In genomic region chr11:98785772-98786281, GRCm38 (mm10) we compare ENCODE assay signal across 8 mouse cellular contexts. TPM values are rescaled to one million over a fixed set of nuclear protein-coding genes. Genes with fewer than 3 reads are reported as not detected.
A peak's percentile ranks its signal among the peaks of the same experiment; 100 is the strongest.
DNase-seq lines count a peak whose midpoint lies in the region; ATAC-seq and TF ChIP-seq lines count a peak whose summit lies in the region.

No protein-coding gene starts in this region.

- no peak for ATAC-seq in embryonic facial prominence, embryonic 14.5 days (ENCODE audit: low read depth)

- no peak overlapping the region for H3K4me3 ChIP-seq in embryonic facial prominence, embryonic 14.5 days (ENCODE audit: low read depth, low read length)
- H3K4me3 ChIP-seq in heart, embryonic 10.5 days = peak overlapping the region; percentile 39
- H3K4me3 ChIP-seq in liver, adult 2 months (ENCODE audit: insufficient read depth, low read depth, low read length) = peak overlapping the region; percentile 58

- H3K27me3 ChIP-seq in embryonic facial prominence, embryonic 14.5 days (replicated peaks; ENCODE audit: control insufficient read depth, insufficient read depth, low read length) = no peaks in the 10 kb centered on the region
- no peaks in the 10 kb centered on the region for H3K27me3 ChIP-seq in heart, embryonic 10.5 days (ENCODE audit: insufficient read depth, poor library complexity, severe bottlenecking)
- H3K27me3 ChIP-seq in liver, adult 2 months (ENCODE audit: control insufficient read depth, insufficient read depth, low read length) = no peaks in the 10 kb centered on the region

- TF ChIP-seq POLR2A in liver, adult 2 months (IDR thresholded peaks at IDR 0.05; ENCODE audit: extremely low read depth, insufficient read depth, low read length) = no peak; the same call in 1 of the 2 replicates

- H3K27ac ChIP-seq in embryonic facial prominence, embryonic 14.5 days (replicated peaks; ENCODE audit: low read depth, low read length) = peak overlapping the region; percentile 88
- H3K27ac ChIP-seq in heart, embryonic 10.5 days = peak overlapping the region; percentile 92
- H3K27ac ChIP-seq in liver, adult 2 months (replicated peaks; ENCODE audit: insufficient read depth, low read depth, low read length) = peak overlapping the region; percentile 98

- peak; percentile 69 for TF ChIP-seq CTCF in liver, adult 2 months (IDR thresholded peaks at IDR 0.05; ENCODE audit: low read depth, low read length)

- peak; percentile 75 for DNase-seq in 416B (ENCODE audit: low read depth)
- peak; percentile 82 for DNase-seq in adrenal gland, adult 8-10 months
- DNase-seq in embryonic facial prominence, embryonic 14.5 days (ENCODE audit: low spot score) = peak; percentile 89
- DNase-seq in heart, embryonic 10.5 days (ENCODE audit: low spot score) = peak; percentile 90
- peak; percentile 89 for DNase-seq in kidney, adult 9 months
- DNase-seq in liver, adult 2 months (ENCODE audit: extremely low read depth, low read depth, low spot score) = peak; percentile 90
- peak; percentile 67 for DNase-seq in naive thymus-derived CD4-positive, alpha-beta T cell, adult 2 months (ENCODE audit: low read depth)
- peak; percentile 68 for DNase-seq in testis, postnatal 14 days (ENCODE audit: low spot score)

- WGBS in embryonic facial prominence, embryonic 14.5 days = 11% methylated on average over 12 of the region's 12 CpGs
- WGBS in heart, embryonic 10.5 days = 7% methylated on average over 12 of the region's 12 CpGs
- under 1% methylated on average over 12 of the region's 12 CpGs for WGBS in liver, adult 2 months

- H3K4me2 ChIP-seq in embryonic facial prominence, embryonic 14.5 days (ENCODE audit: low read depth, low read length) = peak overlapping the region; percentile 39

- no peaks in the 10 kb centered on the region for H3K36me3 ChIP-seq in embryonic facial prominence, embryonic 14.5 days (ENCODE audit: control insufficient read depth, insufficient read depth, low read length)
- H3K36me3 ChIP-seq in heart, embryonic 10.5 days = no peaks in the 10 kb centered on the region
- H3K36me3 ChIP-seq in liver, adult 2 months (ENCODE audit: control insufficient read depth, insufficient read depth, low read length) = no peaks in the 10 kb centered on the region

- no peaks in the 10 kb centered on the region for H3K79me2 ChIP-seq in liver, adult 2 months (ENCODE audit: control insufficient read depth, insufficient read depth, low read length)

- no peaks in the 10 kb centered on the region for H3K9me3 ChIP-seq in embryonic facial prominence, embryonic 14.5 days (ENCODE audit: control insufficient read depth, low read length)
- H3K9me3 ChIP-seq in heart, embryonic 10.5 days = no peaks in the 10 kb centered on the region

- H3K9ac ChIP-seq in embryonic facial prominence, embryonic 14.5 days (ENCODE audit: low read depth, low read length) = 0 out of 2 replicates have a peak overlapping the region, but pooled peaks have one; percentile 30
- peak overlapping the region; percentile 80 for H3K9ac ChIP-seq in liver, adult 2 months (ENCODE audit: low read depth, low read length)

- peaks cover 56% of the 10 kb centered on the region for H3K4me1 ChIP-seq in embryonic facial prominence, embryonic 14.5 days (ENCODE audit: control insufficient read depth, insufficient read depth, low read length)
- H3K4me1 ChIP-seq in heart, embryonic 10.5 days = peaks cover 74% of the 10 kb centered on the region
- H3K4me1 ChIP-seq in liver, adult 2 months (ENCODE audit: control insufficient read depth, insufficient read depth, low read length) = peaks cover 31% of the 10 kb centered on the region

RNA-seq across cellular contexts. Expression of gene Msl1, which starts 9.5 kb away (rescaled TPM):
- 10 to 100 TPM; 93.5 to 98.5 (median 93.7) TPM for total RNA-seq in adrenal gland, adult 8-10 months (2022)
- 18.1 and 18.5 TPM in 2 replicates for polyA plus RNA-seq in embryonic facial prominence, embryonic 14.5 days (2014; fragmentation: Nextera tagmentation; extraction: Ambion mirVana)
- 14.0 and 21.6 TPM in 2 replicates for polyA plus RNA-seq in heart, embryonic 10.5 days (2016; fragmentation: Nextera tagmentation; extraction: Ambion mirVana)
- 15.5 and 17.7 TPM in 2 replicates for total RNA-seq in liver, adult 2 months (2014; rRNA removed)
- polyA plus RNA-seq in liver, adult 2 months (2012; rRNA removed) = 17.0 and 17.2 TPM in 2 replicates

RNA-seq across cellular contexts. Expression of gene Nr1d1, which starts 10.7 kb away (rescaled TPM):
- 100 to 1,000 TPM; 140 to 286 (median 201) TPM for total RNA-seq in adrenal gland, adult 8-10 months (2022)
- 1.1 and 1.9 TPM in 2 replicates for polyA plus RNA-seq in embryonic facial prominence, embryonic 14.5 days (2014; fragmentation: Nextera tagmentation; extraction: Ambion mirVana)
- 3.6 and 5.9 TPM in 2 replicates for polyA plus RNA-seq in heart, embryonic 10.5 days (2016; fragmentation: Nextera tagmentation; extraction: Ambion mirVana)
- 19.0 and 45.4 TPM in 2 replicates for total RNA-seq in liver, adult 2 months (2014; rRNA removed)
- 75.4 and 106 TPM in 2 replicates for polyA plus RNA-seq in liver, adult 2 months (2012; rRNA removed)

RNA-seq across cellular contexts. Expression of gene Casc3, which starts 18.9 kb away (rescaled TPM):
- total RNA-seq in adrenal gland, adult 8-10 months (2022) = 10 to 100 TPM; 34.3 to 47.2 (median 41.6) TPM
- polyA plus RNA-seq in embryonic facial prominence, embryonic 14.5 days (2014; fragmentation: Nextera tagmentation; extraction: Ambion mirVana) = 32.2 and 34.0 TPM in 2 replicates
- 29.5 and 37.2 TPM in 2 replicates for polyA plus RNA-seq in heart, embryonic 10.5 days (2016; fragmentation: Nextera tagmentation; extraction: Ambion mirVana)
- total RNA-seq in liver, adult 2 months (2014; rRNA removed) = 3.6 and 6.6 TPM in 2 replicates
- 11.2 and 12.5 TPM in 2 replicates for polyA plus RNA-seq in liver, adult 2 months (2012; rRNA removed)

RNA-seq across cellular contexts. Expression of gene Thra, which starts 45.4 kb away (rescaled TPM):
- total RNA-seq in adrenal gland, adult 8-10 months (2022) = 100 to 1,000 TPM in 1 of 4 experiments, 10 to 100 TPM in 3; 67.1 to 111 (median 82.9) TPM
- 57.7 and 62.2 TPM in 2 replicates for polyA plus RNA-seq in embryonic facial prominence, embryonic 14.5 days (2014; fragmentation: Nextera tagmentation; extraction: Ambion mirVana)
- polyA plus RNA-seq in heart, embryonic 10.5 days (2016; fragmentation: Nextera tagmentation; extraction: Ambion mirVana) = 19.2 and 23.2 TPM in 2 replicates
- 5.5 and 8.9 TPM in 2 replicates for total RNA-seq in liver, adult 2 months (2014; rRNA removed)
- 13.6 and 14.9 TPM in 2 replicates for polyA plus RNA-seq in liver, adult 2 months (2012; rRNA removed)

RNA-seq across cellular contexts. Expression of gene Rapgefl1, which starts 50.8 kb away (rescaled TPM):
- total RNA-seq in adrenal gland, adult 8-10 months (2022) = 1 to 10 TPM in 2 of 4 experiments, under 1 TPM in 2; 0.55 to 1.8 (median 1.0) TPM
- polyA plus RNA-seq in embryonic facial prominence, embryonic 14.5 days (2014; fragmentation: Nextera tagmentation; extraction: Ambion mirVana) = 5.7 and 6.3 TPM in 2 replicates
- polyA plus RNA-seq in heart, embryonic 10.5 days (2016; fragmentation: Nextera tagmentation; extraction: Ambion mirVana) = 0.78 and 0.87 TPM in 2 replicates
- 0.13 and 0.18 TPM in 2 replicates for total RNA-seq in liver, adult 2 months (2014; rRNA removed)
- 1.4 and 1.9 TPM in 2 replicates for polyA plus RNA-seq in liver, adult 2 months (2012; rRNA removed)

Comparison
In these comparisons a context has a peak if more than half of its experiments do, and no peak if none do; other contexts are left out.
1. RNA of gene Nr1d1, which starts 10.7 kb away (polyA plus RNA-seq): 75.4 to 106 TPM in liver, adult 2 months; 3.6 to 5.9 TPM in heart, embryonic 10.5 days and 1.1 to 1.9 TPM in embryonic facial prominence, embryonic 14.5 days; every median in the first group is over 10 times any median in the second.
2. Peak in every context shown above with its lines, with median percentiles within 50 percentile points of each other: DNase-seq and H3K27ac ChIP-seq.